Mouse (Mus musculus): ENCODE data around the gene Hamp2. TPM values are rescaled to one million over a fixed set of nuclear protein-coding genes. Genes with fewer than 3 reads are reported as not detected.
"Not testable (repeated sequence)": the region's sequence is repeated elsewhere in the genome, so short reads cannot be mapped to it uniquely, and the experiment has no call there.

Hamp2 gene
- not detected in 2 replicates for polyA plus RNA-seq (2015; fragmentation: Nextera tagmentation; extraction: Ambion mirVana)

- H3K4me2 ChIP-seq (ENCODE audit: low read depth, low read length); H3K27ac ChIP-seq (ENCODE audit: low read length); H3K27me3 ChIP-seq (ENCODE audit: control insufficient read depth, insufficient read depth, low read depth, low read length); H3K9ac ChIP-seq (ENCODE audit: low read length); H3K4me3 ChIP-seq (ENCODE audit: low read length); H3K4me1 ChIP-seq (replicated peaks; ENCODE audit: control insufficient read depth, insufficient read depth, low read length); H3K9me3 ChIP-seq (ENCODE audit: control insufficient read depth, low read length); H3K36me3 ChIP-seq (ENCODE audit: control insufficient read depth, insufficient read depth, low read length); ATAC-seq (ENCODE audit: low read depth): not testable (repeated sequence)
- 75% methylated on average over 2 of the region's 2 CpGs for WGBS
Measured at GRCm38 (mm10) chr7:30924581-30924980, at the start of gene Hamp2. Gene Hamp2, minus strand, starts transcription at chr7:30924681.

GRCm38 (mm10) chr7:30973501-30974289 is 49.2 kb upstream of the Hamp2 start, which contains the start of gene Fam187b:
Gene Fam187b, plus strand, starts transcription at chr7:30973790.
- WGBS = under 1% methylated on average over 37 of the region's 37 CpGs
- Histone ChIP-seq H3K4me2 (ENCODE audit: low read depth, low read length) (peak within 1 kb of the TSS; percentile 65), H3K36me3 (ENCODE audit: control insufficient read depth, insufficient read depth, low read length) (0 out of 2 replicates have a peak, but pooled peaks cover 3% of the 10 kb centered on the region), H3K27me3 (ENCODE audit: control insufficient read depth, insufficient read depth, low read depth, low read length) (peaks cover 15% of the 10 kb centered on the region), H3K4me3 (ENCODE audit: low read length) (peak within 1 kb of the TSS; percentile 62), H3K4me1 (replicated peaks; ENCODE audit: control insufficient read depth, insufficient read depth, low read length) (peaks cover 6% of the 10 kb centered on the region), H3K27ac (ENCODE audit: low read length) (peak within 1 kb of the TSS; percentile 96), H3K9ac (ENCODE audit: low read length) (peak within 1 kb of the TSS; percentile 74), H3K9me3 (ENCODE audit: control insufficient read depth, low read length) (no peaks in the 10 kb centered on the region)
- ATAC-seq (ENCODE audit: low read depth) = peak; percentile 93

GRCm38 (mm10) chr7:30973251-30973500 is 48.7 kb upstream of the Hamp2 start, which contains the start of gene Lsr:
Gene Lsr, minus strand, starts transcription at chr7:30973464.
- H3K4me3 ChIP-seq (ENCODE audit: low read length) = peak within 1 kb of the TSS; percentile 62
- no peaks in the 10 kb centered on the region for H3K9me3 ChIP-seq (ENCODE audit: control insufficient read depth, low read length)
- peaks cover 6% of the 10 kb centered on the region for H3K4me1 ChIP-seq (replicated peaks; ENCODE audit: control insufficient read depth, insufficient read depth, low read length)
- peaks cover 15% of the 10 kb centered on the region for H3K27me3 ChIP-seq (ENCODE audit: control insufficient read depth, insufficient read depth, low read depth, low read length)
- under 1% methylated on average over 19 of the region's 19 CpGs for WGBS
- H3K27ac ChIP-seq (ENCODE audit: low read length) = peak within 1 kb of the TSS; percentile 96
- 0 out of 2 replicates have a peak, but pooled peaks cover 3% of the 10 kb centered on the region for H3K36me3 ChIP-seq (ENCODE audit: control insufficient read depth, insufficient read depth, low read length)
- H3K9ac ChIP-seq (ENCODE audit: low read length) = peak within 1 kb of the TSS; percentile 74
- H3K4me2 ChIP-seq (ENCODE audit: low read depth, low read length) = peak within 1 kb of the TSS; percentile 65
- peak; percentile 92 for ATAC-seq (ENCODE audit: low read depth)

- Histone ChIP-seq H3K4me1 (replicated peaks; ENCODE audit: control insufficient read depth, insufficient read depth, low read length) (peaks cover 6% of the 10 kb centered on the region), H3K9me3 (ENCODE audit: control insufficient read depth, low read length) (no peaks in the 10 kb centered on the region), H3K27me3 (ENCODE audit: control insufficient read depth, insufficient read depth, low read depth, low read length) (peaks cover 15% of the 10 kb centered on the region), H3K4me3 (ENCODE audit: low read length) (peak overlapping the region; percentile 62), H3K4me2 (ENCODE audit: low read depth, low read length) (peak overlapping the region; percentile 65), H3K36me3 (ENCODE audit: control insufficient read depth, insufficient read depth, low read length) (0 out of 2 replicates have a peak, but pooled peaks cover 3% of the 10 kb centered on the region), H3K9ac (ENCODE audit: low read length) (peak overlapping the region; percentile 74), H3K27ac (ENCODE audit: low read length) (peak overlapping the region; percentile 96)
- peak; percentile 57 for ATAC-seq (ENCODE audit: low read depth)
- WGBS = 4% methylated on average over 41 of the region's 41 CpGs
Measured at GRCm38 (mm10) chr7:30972426-30973250, 48.2 kb upstream of the Hamp2 start.

- Histone ChIP-seq H3K4me2 (ENCODE audit: low read depth, low read length) (peak overlapping the region; percentile 65), H3K9me3 (ENCODE audit: control insufficient read depth, low read length) (no peaks in the 10 kb centered on the region), H3K27ac (ENCODE audit: low read length) (no peak overlapping the region), H3K9ac (ENCODE audit: low read length) (peak overlapping the region; percentile 74; the same call in 1 of the 2 replicates), H3K36me3 (ENCODE audit: control insufficient read depth, insufficient read depth, low read length) (0 out of 2 replicates have a peak, but pooled peaks cover 3% of the 10 kb centered on the region), H3K4me3 (ENCODE audit: low read length) (peak overlapping the region; percentile 62), H3K27me3 (ENCODE audit: control insufficient read depth, insufficient read depth, low read depth, low read length) (peaks cover 15% of the 10 kb centered on the region), H3K4me1 (replicated peaks; ENCODE audit: control insufficient read depth, insufficient read depth, low read length) (peaks cover 6% of the 10 kb centered on the region)
- no peak for ATAC-seq (ENCODE audit: low read depth)
- WGBS = 79% methylated on average over 15 of the region's 15 CpGs
Measured at GRCm38 (mm10) chr7:30971901-30972300, 47.4 kb upstream of the Hamp2 start.

- 67% methylated on average over 4 of the region's 4 CpGs for WGBS
- no peaks in the 10 kb centered on the region for H3K9me3 ChIP-seq (ENCODE audit: control insufficient read depth, low read length)
- no peak for ATAC-seq (ENCODE audit: low read depth)
- H3K36me3 ChIP-seq (ENCODE audit: control insufficient read depth, insufficient read depth, low read length) = 0 out of 2 replicates have a peak, but pooled peaks cover 3% of the 10 kb centered on the region
- peaks cover 15% of the 10 kb centered on the region for H3K27me3 ChIP-seq (ENCODE audit: control insufficient read depth, insufficient read depth, low read depth, low read length)
- no peak overlapping the region for H3K9ac ChIP-seq (ENCODE audit: low read length)
- H3K27ac ChIP-seq (ENCODE audit: low read length) = no peak overlapping the region
- no peak overlapping the region for H3K4me2 ChIP-seq (ENCODE audit: low read depth, low read length)
- no peak overlapping the region for H3K4me3 ChIP-seq (ENCODE audit: low read length)
- peaks cover 4% of the 10 kb centered on the region for H3K4me1 ChIP-seq (replicated peaks; ENCODE audit: control insufficient read depth, insufficient read depth, low read length)
Measured at GRCm38 (mm10) chr7:30969174-30969573, 44.7 kb upstream of the Hamp2 start.

GRCm38 (mm10) chr7:30968611-30969010 is 44.1 kb upstream of the Hamp2 start:
- ATAC-seq (ENCODE audit: low read depth) = no peak
- Histone ChIP-seq H3K4me1 (replicated peaks; ENCODE audit: control insufficient read depth, insufficient read depth, low read length) (peaks cover 3% of the 10 kb centered on the region), H3K9ac (ENCODE audit: low read length) (no peak overlapping the region), H3K36me3 (ENCODE audit: control insufficient read depth, insufficient read depth, low read length) (0 out of 2 replicates have a peak, but pooled peaks cover 3% of the 10 kb centered on the region), H3K4me3 (ENCODE audit: low read length) (no peak overlapping the region), H3K27ac (ENCODE audit: low read length) (no peak overlapping the region), H3K27me3 (ENCODE audit: control insufficient read depth, insufficient read depth, low read depth, low read length) (peaks cover 14% of the 10 kb centered on the region), H3K4me2 (ENCODE audit: low read depth, low read length) (no peak overlapping the region), H3K9me3 (ENCODE audit: control insufficient read depth, low read length) (no peaks in the 10 kb centered on the region)
- 85% methylated on average over 8 of the region's 8 CpGs for WGBS

- WGBS = 84% methylated on average over 3 of the region's 3 CpGs
- Histone ChIP-seq H3K4me1 (replicated peaks; ENCODE audit: control insufficient read depth, insufficient read depth, low read length) (no peaks in the 10 kb centered on the region), H3K36me3 (ENCODE audit: control insufficient read depth, insufficient read depth, low read length) (0 out of 2 replicates have a peak, but pooled peaks cover 3% of the 10 kb centered on the region), H3K27me3 (ENCODE audit: control insufficient read depth, insufficient read depth, low read depth, low read length) (no peaks in the 10 kb centered on the region), H3K4me3 (ENCODE audit: low read length) (no peak overlapping the region), H3K27ac (ENCODE audit: low read length) (no peak overlapping the region), H3K4me2 (ENCODE audit: low read depth, low read length) (no peak overlapping the region), H3K9me3 (ENCODE audit: control insufficient read depth, low read length) (no peaks in the 10 kb centered on the region), H3K9ac (ENCODE audit: low read length) (no peak overlapping the region)
- ATAC-seq (ENCODE audit: low read depth) = no peak
Measured at GRCm38 (mm10) chr7:30966657-30967056, 42.2 kb upstream of the Hamp2 start.

- Histone ChIP-seq H3K9me3 (ENCODE audit: control insufficient read depth, low read length) (no peaks in the 10 kb centered on the region), H3K4me2 (ENCODE audit: low read depth, low read length) (no peak overlapping the region), H3K4me1 (replicated peaks; ENCODE audit: control insufficient read depth, insufficient read depth, low read length) (no peaks in the 10 kb centered on the region), H3K9ac (ENCODE audit: low read length) (no peak overlapping the region), H3K27me3 (ENCODE audit: control insufficient read depth, insufficient read depth, low read depth, low read length) (no peaks in the 10 kb centered on the region), H3K4me3 (ENCODE audit: low read length) (no peak overlapping the region), H3K27ac (ENCODE audit: low read length) (no peak overlapping the region), H3K36me3 (ENCODE audit: control insufficient read depth, insufficient read depth, low read length) (no peaks in the 10 kb centered on the region)
- WGBS = 90% methylated on average over 14 of the region's 14 CpGs
- ATAC-seq (ENCODE audit: low read depth) = no peak
Measured at GRCm38 (mm10) chr7:30965677-30966076, 41.2 kb upstream of the Hamp2 start.

Data from lung, embryonic 16.5 days (tissue).